Mouse (Mus musculus): ENCODE measurements at regions not wholly inside any gene's neighbourhood (a gene's known extent, or its start where the extent isn't known, plus 50 kb on each side); places are given as distances from the start of the nearest gene placed in this dataset.

DNA sequence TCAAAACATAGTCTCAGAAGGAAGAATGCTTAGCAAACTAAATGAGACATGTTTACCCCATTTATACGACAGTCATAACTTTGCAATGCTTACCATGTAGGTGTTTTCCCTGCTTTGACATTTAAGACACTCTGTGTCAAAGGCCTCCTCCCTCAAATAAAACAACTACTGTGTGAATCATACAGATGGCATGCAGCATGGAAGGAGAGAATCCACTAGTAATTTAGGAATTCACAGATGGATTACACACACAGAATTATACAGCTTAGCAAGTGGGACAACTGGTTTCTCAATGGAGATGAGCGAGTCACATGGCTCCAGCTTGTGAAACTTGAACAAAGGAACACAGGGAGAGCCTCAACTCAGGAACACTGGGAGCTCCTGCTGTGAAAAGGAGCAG lies 98.7 kb downstream of the Sp3 start:
- no peak overlapping the region for H3K9ac ChIP-seq (ENCODE audit: insufficient read depth, low read depth, low read length, poor library complexity, severe bottlenecking)
- H3K27ac ChIP-seq (ENCODE audit: insufficient read depth, low read depth, low read length, poor library complexity, severe bottlenecking), result no peak overlapping the region
- no peaks in the 10 kb centered on the region for H3K9me3 ChIP-seq (ENCODE audit: control insufficient read depth, insufficient read depth, low read depth, low read length)
- no peak for DNase-seq (ENCODE audit: low read depth, low spot score)
- no peak for TF ChIP-seq ZNF384 (IDR thresholded peaks at IDR 0.05; ENCODE audit: low read depth, low read length)
- TF ChIP-seq CHD2 (IDR thresholded peaks at IDR 0.05; ENCODE audit: low read depth, low read length), result no peak
- no peak for TF ChIP-seq MAFK (IDR thresholded peaks at IDR 0.05; ENCODE audit: insufficient read depth, low read depth, low read length)
- no peak for TF ChIP-seq ZC3H11A (IDR thresholded peaks at IDR 0.05; ENCODE audit: borderline replicate concordance, low read depth, low read length)
- TF ChIP-seq HCFC1 (IDR thresholded peaks at IDR 0.05; ENCODE audit: borderline replicate concordance, insufficient read depth, low read length), result no peak
- no peaks in the 10 kb centered on the region for H3K4me1 ChIP-seq (ENCODE audit: control insufficient read depth in 2 of 2, insufficient read depth in 2 of 2, low read length in 2 of 2, poor library complexity in 1 of 2)
- H3K4me3 ChIP-seq (ENCODE audit: insufficient read depth in 1 of 2, low read depth in 1 of 2, low read length in 2 of 2, poor library complexity in 1 of 2, severe bottlenecking in 1 of 2), result no peak overlapping the region
- no peaks in the 10 kb centered on the region for H3K36me3 ChIP-seq (ENCODE audit: control insufficient read depth, insufficient read depth, low read length, poor library complexity, severe bottlenecking)
- in situ Hi-C loops (cut with MboI; ENCODE audit: low sequenced_read_pairs in 2 of 2, unreplicated experiment in 2 of 2), result no loop called here

DNA sequence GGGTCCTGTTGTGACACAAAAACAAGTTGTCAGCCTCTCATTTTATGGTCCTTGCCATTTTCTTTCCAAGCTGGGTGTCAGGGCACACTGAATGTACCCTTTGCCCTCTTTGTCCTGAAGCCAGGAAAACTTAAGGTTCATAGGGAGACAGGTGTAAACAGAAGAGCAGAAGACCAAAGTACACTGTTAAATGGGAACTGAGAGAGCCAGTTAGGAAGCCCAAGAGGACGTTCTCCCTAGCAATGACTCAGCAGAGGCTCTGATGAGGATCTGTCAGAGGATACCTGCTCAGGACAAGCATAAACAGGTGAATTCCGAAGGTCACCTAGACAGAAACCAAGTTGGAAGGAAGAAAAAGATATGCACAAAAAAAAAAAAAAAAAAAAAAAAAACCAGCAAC lies 94.0 kb downstream of the Sp3 start:
- H3K36me3 ChIP-seq (ENCODE audit: control insufficient read depth, insufficient read depth, low read length, poor library complexity, severe bottlenecking), result no peaks in the 10 kb centered on the region
- H3K9ac ChIP-seq (ENCODE audit: insufficient read depth, low read depth, low read length, poor library complexity, severe bottlenecking), result no peak overlapping the region
- no peaks in the 10 kb centered on the region for H3K9me3 ChIP-seq (ENCODE audit: control insufficient read depth, insufficient read depth, low read depth, low read length)
- in situ Hi-C loops (cut with MboI; ENCODE audit: low sequenced_read_pairs in 2 of 2, unreplicated experiment in 2 of 2), result no loop called here
- no peak overlapping the region for H3K4me3 ChIP-seq (ENCODE audit: insufficient read depth in 1 of 2, low read depth in 1 of 2, low read length in 2 of 2, poor library complexity in 1 of 2, severe bottlenecking in 1 of 2)
- no peaks in the 10 kb centered on the region for H3K4me1 ChIP-seq (ENCODE audit: control insufficient read depth in 2 of 2, insufficient read depth in 2 of 2, low read length in 2 of 2, poor library complexity in 1 of 2)
- H3K27ac ChIP-seq (ENCODE audit: insufficient read depth, low read depth, low read length, poor library complexity, severe bottlenecking), result no peak overlapping the region
- DNase-seq (ENCODE audit: low read depth, low spot score), result no peak
- TF ChIP-seq ZC3H11A (IDR thresholded peaks at IDR 0.05; ENCODE audit: borderline replicate concordance, low read depth, low read length) (no peak), HCFC1 (IDR thresholded peaks at IDR 0.05; ENCODE audit: borderline replicate concordance, insufficient read depth, low read length) (no peak), ZNF384 (IDR thresholded peaks at IDR 0.05; ENCODE audit: low read depth, low read length) (no peak), CHD2 (IDR thresholded peaks at IDR 0.05; ENCODE audit: low read depth, low read length) (no peak), MAFK (IDR thresholded peaks at IDR 0.05; ENCODE audit: insufficient read depth, low read depth, low read length) (no peak)
